Mouse (Mus musculus) liver, adult 2 months (tissue): ENCODE measurements around the gene Gm11032.

ENCODE experiments used
- CTCF ChIP-seq: fragments of 200-500 bp; IDR thresholded peaks from 2 replicates; pipeline ENCODE4 v1.5.1; 2011; ENCODE audit warnings: low read depth, low read length, control low read depth
- POLR2A ChIP-seq: fragments of 200-500 bp; IDR thresholded peaks from 2 replicates; pipeline ENCODE4 v1.6.1; 2011; ENCODE audit warnings: low read length, control low read depth; ENCODE audit not compliant: insufficient read depth; ENCODE audit errors: extremely low read depth

- no peak for TF ChIP-seq CTCF
- no peak for TF ChIP-seq POLR2A
These were observed 14.5 kb upstream of the Gm11032 start for GRCm38 (mm10) chr11:4605414-4605813.
